Mouse (Mus musculus) hindbrain, embryonic 14.5 days (tissue): ENCODE measurements at regions not wholly inside any gene's neighbourhood (a gene's known extent, or its start where the extent isn't known, plus 50 kb on each side); places are given as distances from the start of the nearest gene placed in this dataset.

Experiments
- ATAC-seq: fragments of 200-750 bp; cut with Nextera tagmentation; 2 replicates; pipeline ENCODE4 v1.8.0; 2017; ENCODE audit warnings: moderate number of reproducible peaks, mild to moderate bottlenecking, moderate TSS enrichment, moderate library complexity; ENCODE audit not compliant: low FRiP score
- DNase-seq: peaks from one replicate; pipeline ENCODE4 v3.0.0-alpha.2; 2015; ENCODE audit warnings: low spot score
- H3K27ac ChIP-seq: fragments of 300-500 bp; sonication (generic); 2 replicates; pipeline ENCODE4 v1.5.1; 2014; ENCODE audit warnings: mild to moderate bottlenecking, moderate library complexity
- H3K27me3 ChIP-seq: fragments of 300-500 bp; sonication (generic); 2 replicates; pipeline ENCODE4 v1.6.1; 2014; ENCODE audit warnings: mild to moderate bottlenecking, low read length, mixed read lengths; ENCODE audit not compliant: control insufficient read depth, insufficient read depth
- H3K36me3 ChIP-seq: fragments of 300-500 bp; sonication (generic); replicated peaks from 2 replicates; pipeline ENCODE4 v1.6.1; 2014; ENCODE audit not compliant: control insufficient read depth, insufficient read depth
- H3K4me1 ChIP-seq: fragments of 300-500 bp; sonication (generic); replicated peaks from 2 replicates; pipeline ENCODE4 v1.6.1; 2014; ENCODE audit warnings: antibody characterized with exemption, low read length, mixed read lengths; ENCODE audit not compliant: control insufficient read depth, insufficient read depth
- H3K4me2 ChIP-seq: fragments of 300-500 bp; sonication (generic); replicated peaks from 2 replicates; pipeline ENCODE4 v1.6.1; 2014; ENCODE audit warnings: mild to moderate bottlenecking, moderate library complexity
- H3K4me3 ChIP-seq: fragments of 300-500 bp; sonication (generic); replicated peaks from 2 replicates; pipeline ENCODE4 v1.5.1; 2014; ENCODE audit warnings: mild to moderate bottlenecking, low read length
- H3K9ac ChIP-seq: fragments of 300-500 bp; sonication (generic); 2 replicates; pipeline ENCODE4 v1.6.1; 2014
- H3K9me3 ChIP-seq: fragments of 300-500 bp; sonication (generic); 2 replicates; pipeline ENCODE4 v1.6.1; 2016; ENCODE audit warnings: low read length; ENCODE audit not compliant: control insufficient read depth
- WGBS: fragments of 180-500 bp; shearing (Covaris S2); extraction: QIAGEN DNeasy Blood & Tissue Kit; methylation state at CpG from one replicate; pipeline ENCODE4 v1.1.7; 2014; 5-methylcytosine and 5-hydroxymethylcytosine counted together

- H3K9me3 ChIP-seq, result no peaks in the 10 kb centered on the region
- H3K4me1 ChIP-seq, result no peaks in the 10 kb centered on the region
- WGBS, result 71% methylated on average over 1 of the region's 1 CpGs
- no peaks in the 10 kb centered on the region for H3K27me3 ChIP-seq
- ATAC-seq (no peak), DNase-seq (no peak)
- no peak overlapping the region for H3K9ac ChIP-seq
- H3K4me2 ChIP-seq, result no peak overlapping the region
- no peak overlapping the region for H3K27ac ChIP-seq
- no peak overlapping the region for H3K4me3 ChIP-seq
- no peaks in the 10 kb centered on the region for H3K36me3 ChIP-seq
Measured at GRCm38 (mm10) chr1:163512008-163512407, 108.5 kb upstream of the Gorab start.

GRCm38 (mm10) chr1:163505035-163505434, 101.6 kb upstream of the Gorab start:
- H3K9me3 ChIP-seq, result no peaks in the 10 kb centered on the region
- no peaks in the 10 kb centered on the region for H3K4me1 ChIP-seq
- DNase-seq (no peak), ATAC-seq (no peak)
- no peak overlapping the region for H3K9ac ChIP-seq
- H3K4me3 ChIP-seq, result no peak overlapping the region
- H3K27me3 ChIP-seq, result no peaks in the 10 kb centered on the region
- no peak overlapping the region for H3K27ac ChIP-seq
- 72% methylated on average over 7 of the region's 7 CpGs for WGBS
- no peaks in the 10 kb centered on the region for H3K36me3 ChIP-seq
- H3K4me2 ChIP-seq, result no peak overlapping the region

GRCm38 (mm10) chr1:163502557-163502956, 99.1 kb upstream of the Gorab start:
- ATAC-seq (no peak), DNase-seq (no peak)
- no peak overlapping the region for H3K4me3 ChIP-seq
- no peak overlapping the region for H3K27ac ChIP-seq
- H3K36me3 ChIP-seq, result no peaks in the 10 kb centered on the region
- no peaks in the 10 kb centered on the region for H3K4me1 ChIP-seq
- H3K27me3 ChIP-seq, result no peaks in the 10 kb centered on the region
- H3K4me2 ChIP-seq, result no peak overlapping the region
- no peaks in the 10 kb centered on the region for H3K9me3 ChIP-seq
- 90% methylated on average over 1 of the region's 1 CpGs for WGBS
- H3K9ac ChIP-seq, result no peak overlapping the region

- 89% methylated on average over 5 of the region's 5 CpGs for WGBS
- Histone ChIP-seq H3K27ac (no peak overlapping the region), H3K9me3 (no peaks in the 10 kb centered on the region), H3K27me3 (no peaks in the 10 kb centered on the region), H3K4me1 (no peaks in the 10 kb centered on the region), H3K9ac (no peak overlapping the region), H3K4me2 (no peak overlapping the region), H3K4me3 (no peak overlapping the region), H3K36me3 (no peaks in the 10 kb centered on the region)
- DNase-seq (no peak), ATAC-seq (no peak)
Measured at GRCm38 (mm10) chr1:163498398-163498958, 95.0 kb upstream of the Gorab start.

GRCm38 (mm10) chr1:163496416-163496815, 92.9 kb upstream of the Gorab start:
- ATAC-seq (no peak), DNase-seq (no peak)
- H3K4me3 ChIP-seq, result no peak overlapping the region
- no peaks in the 10 kb centered on the region for H3K9me3 ChIP-seq
- no peaks in the 10 kb centered on the region for H3K27me3 ChIP-seq
- H3K27ac ChIP-seq, result no peak overlapping the region
- H3K4me2 ChIP-seq, result no peak overlapping the region
- no peaks in the 10 kb centered on the region for H3K36me3 ChIP-seq
- H3K9ac ChIP-seq, result no peak overlapping the region
- no peaks in the 10 kb centered on the region for H3K4me1 ChIP-seq
- 91% methylated on average over 1 of the region's 1 CpGs for WGBS

- ATAC-seq (no peak), DNase-seq (no peak)
- H3K4me1 ChIP-seq, result no peaks in the 10 kb centered on the region
- H3K4me3 ChIP-seq, result no peak overlapping the region
- H3K4me2 ChIP-seq, result no peak overlapping the region
- WGBS, result 51% methylated on average over 6 of the region's 6 CpGs
- no peak overlapping the region for H3K9ac ChIP-seq
- H3K27ac ChIP-seq, result no peak overlapping the region
- H3K9me3 ChIP-seq, result 0 out of 2 replicates have a peak, but pooled peaks cover 3% of the 10 kb centered on the region
- H3K36me3 ChIP-seq, result no peaks in the 10 kb centered on the region
- H3K27me3 ChIP-seq, result no peaks in the 10 kb centered on the region
Measured at GRCm38 (mm10) chr1:163488532-163488931, 85.1 kb upstream of the Gorab start.

GRCm38 (mm10) chr1:163488109-163488508, 84.6 kb upstream of the Gorab start:
- H3K27me3 ChIP-seq, result no peaks in the 10 kb centered on the region
- H3K4me1 ChIP-seq, result no peaks in the 10 kb centered on the region
- H3K27ac ChIP-seq, result no peak overlapping the region
- H3K4me2 ChIP-seq, result no peak overlapping the region
- H3K4me3 ChIP-seq, result no peak overlapping the region
- DNase-seq (no peak), ATAC-seq (no peak)
- H3K9me3 ChIP-seq, result 0 out of 2 replicates have a peak, but pooled peaks cover 3% of the 10 kb centered on the region
- no peak overlapping the region for H3K9ac ChIP-seq
- 75% methylated on average over 4 of the region's 4 CpGs for WGBS
- H3K36me3 ChIP-seq, result no peaks in the 10 kb centered on the region

GRCm38 (mm10) chr1:163483098-163483497, 79.6 kb upstream of the Gorab start:
- H3K9ac ChIP-seq, result no peak overlapping the region
- ATAC-seq (no peak), DNase-seq (no peak)
- H3K4me1 ChIP-seq, result no peaks in the 10 kb centered on the region
- H3K27me3 ChIP-seq, result no peaks in the 10 kb centered on the region
- no peak overlapping the region for H3K27ac ChIP-seq
- H3K9me3 ChIP-seq, result 0 out of 2 replicates have a peak, but pooled peaks cover 3% of the 10 kb centered on the region
- H3K4me2 ChIP-seq, result no peak overlapping the region
- no peaks in the 10 kb centered on the region for H3K36me3 ChIP-seq
- H3K4me3 ChIP-seq, result no peak overlapping the region
- whole genome bisulfite sequencing, result 86% methylated on average over 3 of the region's 3 CpGs

- no peak for DNase-seq
Measured at GRCm38 (mm10) chr1:163477478-163478167, 74.2 kb upstream of the Gorab start.

More at GRCm38 (mm10) chr1:163477478-163478167, 74.2 kb upstream of the Gorab start:
- no peak; the same call in 1 of the 2 replicates for ATAC-seq
- Histone ChIP-seq H3K36me3 (no peaks in the 10 kb centered on the region), H3K27ac (no peak overlapping the region), H3K9ac (no peak overlapping the region), H3K4me2 (no peak overlapping the region), H3K27me3 (no peaks in the 10 kb centered on the region), H3K4me1 (0 out of 2 replicates have a peak, but pooled peaks cover 2% of the 10 kb centered on the region), H3K4me3 (no peak overlapping the region), H3K9me3 (no peaks in the 10 kb centered on the region)
- WGBS, result 30% methylated on average over 4 of the region's 4 CpGs
